Mouse (Mus musculus) gastrocnemius, postnatal 14 days (tissue): ENCODE measurements around the gene Rgs6. TPM values are rescaled to one million over a fixed set of nuclear protein-coding genes. Genes with fewer than 3 reads are reported as not detected.

Experiments used
- DNase-seq: peaks from one replicate; pipeline ENCODE4 v3.0.0; 2021; ENCODE audit warnings: mixed read lengths
- intact Hi-C: fragments of 180-260 bp; cut with DNase I; formaldehyde crosslinking; loops from one replicate; pipeline ENCODE4 v1.15.1; 2025; ENCODE audit warnings: low total_unique reads
- total RNA-seq, 2 experiments: library from RNA; stranded (reverse); gene quantifications; 2 replicates each; pipeline ENCODE4 v1.2.3; 2021

Rgs6 gene
- total RNA-seq, 2 experiments from 2014 or later: 1.6 to 2.6 TPM

- intact Hi-C loops: no loop called here
- no peak for DNase-seq
Measured at GRCm38 (mm10) chr12:82742955-82743354, 154.9 kb downstream of the Rgs6 start.

DNA sequence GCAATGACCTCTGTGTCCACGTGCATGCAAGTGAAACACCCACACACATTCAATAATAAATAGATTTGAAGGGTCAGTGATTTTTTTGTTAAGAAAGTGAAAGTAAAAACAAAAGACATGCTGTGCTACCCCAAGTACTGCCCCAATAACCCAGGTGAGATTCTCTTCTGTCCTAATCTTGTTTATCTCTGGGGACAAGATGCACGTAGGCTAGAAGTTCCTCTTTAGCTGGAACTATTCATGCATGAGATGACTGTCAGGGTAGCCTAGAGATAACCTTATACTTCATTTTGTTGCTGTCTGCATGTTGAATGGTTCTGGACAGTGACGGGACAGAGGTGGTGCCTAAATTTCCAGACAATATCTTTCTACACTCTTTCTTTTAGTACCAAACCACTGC is 155.9 kb downstream of the Rgs6 start:
- DNase-seq: no peak
- intact Hi-C loops: no loop called here

DNA sequence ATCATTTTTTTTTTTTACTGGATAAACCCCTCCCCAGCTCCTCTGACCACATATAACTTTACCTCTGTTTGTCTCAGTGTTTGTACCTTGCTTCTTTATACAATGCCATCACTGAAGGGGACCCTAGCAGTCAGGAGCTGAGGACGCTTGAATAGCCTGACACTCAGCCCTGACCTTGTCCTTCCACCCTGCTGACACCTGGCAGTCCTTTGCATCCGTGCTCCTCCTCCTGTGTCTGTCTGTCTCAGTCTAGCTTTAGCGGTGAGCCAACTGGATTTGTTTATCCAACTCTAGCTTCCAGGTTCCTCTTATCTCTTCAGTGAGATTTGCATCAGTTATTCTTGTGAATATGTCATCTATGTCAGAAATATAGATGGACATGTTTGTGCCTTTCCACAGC is 156.7 kb downstream of the Rgs6 start:
- intact Hi-C loops: no loop called here
- DNase-seq: no peak

DNA sequence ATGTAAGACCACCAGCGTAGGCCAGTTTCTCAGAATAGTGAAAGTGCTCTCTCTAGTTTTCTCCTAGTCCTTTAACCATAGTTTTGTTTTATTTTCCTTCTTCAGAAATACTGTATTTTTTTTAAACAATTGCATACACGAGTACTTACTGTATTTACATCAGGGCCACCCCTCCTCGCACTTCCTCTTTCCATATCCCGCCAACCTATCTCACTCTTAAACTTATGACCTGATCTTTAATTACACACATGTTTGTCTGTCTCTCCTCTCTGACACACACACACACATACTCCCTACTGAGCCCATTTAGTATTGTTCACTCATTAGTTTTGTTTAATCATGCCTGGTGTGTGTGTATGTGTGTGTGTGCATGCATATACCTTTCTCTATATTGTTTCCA is 159.0 kb downstream of the Rgs6 start:
- intact Hi-C loops: no loop called here
- no peak for DNase-seq

GRCm38 (mm10) chr12:82751846-82752245 is 163.8 kb downstream of the Rgs6 start:
- intact Hi-C loops: no loop called here
- DNase-seq: no peak

- intact Hi-C loops: no loop called here
- no peak for DNase-seq
Measured at GRCm38 (mm10) chr12:82754501-82754900, 166.4 kb downstream of the Rgs6 start.

DNA sequence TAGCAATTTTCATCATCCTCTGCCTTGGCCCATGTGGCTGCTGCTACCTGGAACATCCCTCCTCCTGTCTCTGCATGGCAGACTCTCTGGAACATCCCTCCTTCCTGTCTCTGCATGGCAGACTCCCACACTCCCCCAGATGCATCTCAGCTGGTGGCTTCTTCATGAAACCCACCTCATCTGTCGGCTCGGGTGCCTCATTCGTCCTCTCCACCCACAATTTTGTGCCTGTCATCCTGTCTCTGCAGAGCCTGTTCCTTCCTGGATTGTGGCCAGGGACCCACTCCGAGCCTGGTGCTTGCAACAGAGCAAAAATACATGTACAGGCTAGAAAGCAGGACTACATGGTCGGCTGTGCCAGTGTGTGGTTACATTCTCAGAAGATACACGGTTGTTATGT is 168.7 kb downstream of the Rgs6 start:
- intact Hi-C loops: no loop called here
- no peak for DNase-seq

- DNase-seq: no peak
- intact Hi-C loops: no loop called here
Measured at GRCm38 (mm10) chr12:82757367-82757766, 169.3 kb downstream of the Rgs6 start.

- intact Hi-C loops: no loop called here
- DNase-seq: no peak
Measured at GRCm38 (mm10) chr12:82762046-82762445, 174.0 kb downstream of the Rgs6 start.

- intact Hi-C loops: no loop called here
- DNase-seq: no peak
Measured at GRCm38 (mm10) chr12:82768726-82769125, 180.6 kb downstream of the Rgs6 start.

- intact Hi-C loops: no loop called here
- no peak for DNase-seq
Measured at GRCm38 (mm10) chr12:82772215-82772614, 184.1 kb downstream of the Rgs6 start.

DNA sequence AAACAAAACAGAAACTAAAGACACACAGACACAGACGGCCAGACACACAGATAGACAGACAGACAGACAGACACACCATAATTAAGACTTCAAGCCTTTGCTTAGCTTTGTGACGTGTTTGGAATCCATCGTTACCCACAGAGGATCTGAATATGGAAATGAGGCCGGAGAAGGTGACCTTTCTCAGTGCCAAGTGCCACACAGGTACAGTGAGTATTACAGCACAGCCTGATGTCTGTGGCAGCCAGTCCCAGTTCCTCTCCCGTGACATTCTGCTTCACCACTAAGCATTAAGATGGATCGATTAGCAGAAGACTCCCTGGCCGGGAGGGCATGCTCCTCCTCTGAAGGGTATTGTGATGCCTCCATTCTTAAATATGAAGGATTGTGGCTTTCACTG is 186.5 kb downstream of the Rgs6 start:
- intact Hi-C loops: no loop called here

GRCm38 (mm10) chr12:82776686-82777085 is 188.6 kb downstream of the Rgs6 start:
- DNase-seq: no peak
- intact Hi-C loops: no loop called here

More for the DNA sequence above, 186.5 kb downstream of the Rgs6 start:
- no peak for DNase-seq

GRCm38 (mm10) chr12:82780936-82781335 is 192.8 kb downstream of the Rgs6 start:
- intact Hi-C loops: no loop called here
- no peak for DNase-seq

DNA sequence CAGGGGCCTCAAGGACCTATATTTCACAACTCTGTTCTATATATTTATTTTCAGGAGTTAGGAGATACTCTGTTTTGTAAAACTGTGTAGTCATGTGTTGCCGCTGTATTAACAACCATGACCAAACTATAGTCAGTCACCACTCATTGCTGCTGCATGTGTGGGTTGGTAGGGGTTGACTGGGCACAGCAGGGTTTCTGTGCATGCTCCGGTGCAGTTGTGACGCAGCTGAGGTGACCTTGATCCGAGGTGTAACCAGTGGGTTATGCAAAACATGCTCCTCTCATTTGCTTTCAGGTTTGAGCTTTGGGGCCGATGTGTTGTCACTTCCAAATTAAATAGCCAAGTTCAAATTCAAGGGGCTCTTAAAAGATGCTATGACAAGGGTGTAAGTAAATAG is 193.3 kb downstream of the Rgs6 start:
- no peak for DNase-seq
- intact Hi-C loops: no loop called here

- no peak for DNase-seq
- intact Hi-C loops: no loop called here
Measured at GRCm38 (mm10) chr12:82792122-82792521, 204.0 kb downstream of the Rgs6 start.

GRCm38 (mm10) chr12:82799892-82800291 is 211.8 kb downstream of the Rgs6 start:
- intact Hi-C loops: no loop called here
- no peak for DNase-seq

DNA sequence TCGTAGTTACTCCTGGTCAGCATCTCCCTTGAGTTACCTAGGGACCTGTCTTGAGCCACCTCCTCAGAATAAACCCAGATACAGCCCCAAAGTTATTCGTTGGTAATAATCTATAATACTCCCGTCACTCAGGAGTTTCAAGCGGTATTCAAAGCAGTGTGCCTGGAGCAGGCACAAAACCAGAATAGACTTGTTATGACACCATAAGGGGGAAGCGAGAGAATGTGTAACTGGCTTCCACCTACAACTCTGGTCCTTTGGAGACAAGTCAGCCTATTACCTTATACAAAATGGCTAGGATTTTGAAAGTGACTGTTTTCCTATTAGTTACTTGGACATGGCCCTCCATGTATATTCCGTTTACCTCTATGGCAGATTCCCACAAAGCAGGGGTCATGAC is 213.6 kb downstream of the Rgs6 start:
- intact Hi-C loops: no loop called here
- no peak for DNase-seq

- intact Hi-C loops: no loop called here
Measured at GRCm38 (mm10) chr12:82802711-82803110, 214.6 kb downstream of the Rgs6 start.

DNA sequence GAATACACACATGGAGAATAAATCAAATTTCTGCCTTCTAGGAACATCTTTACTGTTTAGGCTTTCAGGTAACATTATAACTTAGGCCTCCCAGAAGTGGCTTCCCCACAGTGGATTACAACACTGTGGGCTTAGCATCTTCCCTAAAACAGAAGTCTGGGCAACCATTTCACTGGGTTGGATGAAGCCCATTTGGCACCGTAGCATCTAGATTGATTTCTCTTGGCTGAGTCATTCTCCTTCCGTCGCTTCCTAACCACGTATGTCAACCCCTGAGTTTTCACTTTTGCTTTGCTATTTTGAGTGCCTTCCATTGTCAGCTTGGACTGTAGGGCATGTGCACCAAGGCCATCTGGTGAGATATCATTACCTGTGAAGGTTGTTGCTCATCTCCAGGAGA is 217.1 kb downstream of the Rgs6 start:
- intact Hi-C loops: no loop called here
- DNase-seq: no peak

More at GRCm38 (mm10) chr12:82802711-82803110, 214.6 kb downstream of the Rgs6 start:
- DNase-seq: no peak

- intact Hi-C loops: no loop called here
- no peak for DNase-seq
Measured at GRCm38 (mm10) chr12:82810631-82811030, 222.5 kb downstream of the Rgs6 start.

GRCm38 (mm10) chr12:82815982-82816381 is 227.9 kb downstream of the Rgs6 start:
- no peak for DNase-seq
- intact Hi-C loops: no loop called here
